Mouse (Mus musculus) kidney, embryonic 14.5 days (tissue): Measurements from ENCODE around the gene Ryr3. TPM values are rescaled to one million over a fixed set of nuclear protein-coding genes. Genes with fewer than 3 reads are reported as not detected.

Experiments used
- ATAC-seq: fragments of 200-750 bp; cut with Nextera tagmentation; 2 replicates; pipeline ENCODE4 v1.8.0; 2017; ENCODE audit warnings: moderate number of reproducible peaks, mild to moderate bottlenecking, moderate TSS enrichment, moderate library complexity; ENCODE audit not compliant: low FRiP score, low TSS enrichment
- H3K27ac ChIP-seq: fragments of 300-500 bp; sonication (generic); 2 replicates; pipeline ENCODE4 v1.5.1; 2014; ENCODE audit warnings: low read depth, mild to moderate bottlenecking, low read length, moderate library complexity, mixed read lengths
- H3K27me3 ChIP-seq: fragments of 300-500 bp; sonication (generic); 2 replicates; pipeline ENCODE4 v1.6.1; 2014; ENCODE audit warnings: mild to moderate bottlenecking, low read length; ENCODE audit not compliant: control insufficient read depth, insufficient read depth
- H3K36me3 ChIP-seq: fragments of 300-500 bp; sonication (generic); 2 replicates; pipeline ENCODE4 v1.6.1; 2014; ENCODE audit warnings: low read length, mixed read lengths; ENCODE audit not compliant: control insufficient read depth, insufficient read depth
- H3K4me1 ChIP-seq: fragments of 300-500 bp; sonication (generic); 2 replicates; pipeline ENCODE4 v1.6.1; 2014; ENCODE audit warnings: low read length, mixed read lengths; ENCODE audit not compliant: control insufficient read depth, insufficient read depth
- H3K4me2 ChIP-seq: fragments of 300-500 bp; sonication (generic); replicated peaks from 2 replicates; pipeline ENCODE4 v1.6.1; 2014; ENCODE audit warnings: low read depth, mild to moderate bottlenecking, low read length
- H3K4me3 ChIP-seq: fragments of 300-500 bp; sonication (generic); 2 replicates; pipeline ENCODE4 v1.5.1; 2014; ENCODE audit warnings: mild to moderate bottlenecking, low read length
- H3K9ac ChIP-seq: fragments of 300-500 bp; sonication (generic); 2 replicates; pipeline ENCODE4 v1.6.1; 2014; ENCODE audit warnings: low read depth, mild to moderate bottlenecking, low read length, moderate library complexity
- H3K9me3 ChIP-seq: fragments of 300-500 bp; sonication (generic); 2 replicates; pipeline ENCODE4 v1.6.1; 2016; ENCODE audit warnings: low read length; ENCODE audit not compliant: control insufficient read depth
- WGBS: fragments of 180-500 bp; shearing (Covaris S2); extraction: QIAGEN DNeasy Blood & Tissue Kit; methylation state at CpG from one replicate; pipeline ENCODE4 v1.1.7; 2014; 5-methylcytosine and 5-hydroxymethylcytosine counted together
- polyA plus RNA-seq: library from polyadenylated mRNA; unstranded; fragments of >200 nt; fragmentation: Nextera tagmentation; extraction: Ambion mirVana; gene quantifications from 2 replicates; pipeline ENCODE4 v1.2.1, GENCODE M21; 2014

The Ryr3 gene
- polyA plus RNA-seq, 1 experiment from 2014 or later = 1.0 TPM

- H3K27me3 ChIP-seq = no peaks in the 10 kb centered on the region
- no peaks in the 10 kb centered on the region for H3K36me3 ChIP-seq
- no peaks in the 10 kb centered on the region for H3K4me1 ChIP-seq
- no peak overlapping the region for H3K4me3 ChIP-seq
- ATAC-seq = no peak
- H3K27ac ChIP-seq = no peak overlapping the region
- WGBS = 32% methylated on average over 4 of the region's 4 CpGs
- H3K9ac ChIP-seq = no peak overlapping the region
- H3K9me3 ChIP-seq = no peaks in the 10 kb centered on the region
- no peak overlapping the region for H3K4me2 ChIP-seq
These were observed 371.0 kb downstream of the Ryr3 start for GRCm38 (mm10) chr2:112845583-112846512.

DNA sequence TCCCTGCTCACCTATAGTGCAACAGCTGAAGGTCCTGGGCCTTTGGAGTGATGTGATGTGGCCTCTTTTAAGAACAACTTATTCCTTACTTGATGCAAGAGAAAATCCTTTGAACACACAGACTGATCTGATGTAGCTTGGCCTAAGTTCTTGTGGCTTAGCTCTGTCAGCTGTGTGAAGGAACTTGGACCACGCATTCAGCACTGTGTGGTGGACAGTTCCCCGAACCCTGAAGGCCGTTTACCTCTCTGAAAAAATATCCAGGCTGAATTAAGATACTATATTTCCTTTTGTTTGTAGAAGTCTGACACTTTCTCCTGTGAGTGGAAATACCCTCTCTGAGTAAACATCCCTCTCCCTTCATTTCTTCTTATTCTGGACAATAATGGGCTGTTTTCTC lies 374.0 kb downstream of the Ryr3 start:
- WGBS = 19% methylated on average over 3 of the region's 3 CpGs
- H3K36me3 ChIP-seq = no peaks in the 10 kb centered on the region

DNA sequence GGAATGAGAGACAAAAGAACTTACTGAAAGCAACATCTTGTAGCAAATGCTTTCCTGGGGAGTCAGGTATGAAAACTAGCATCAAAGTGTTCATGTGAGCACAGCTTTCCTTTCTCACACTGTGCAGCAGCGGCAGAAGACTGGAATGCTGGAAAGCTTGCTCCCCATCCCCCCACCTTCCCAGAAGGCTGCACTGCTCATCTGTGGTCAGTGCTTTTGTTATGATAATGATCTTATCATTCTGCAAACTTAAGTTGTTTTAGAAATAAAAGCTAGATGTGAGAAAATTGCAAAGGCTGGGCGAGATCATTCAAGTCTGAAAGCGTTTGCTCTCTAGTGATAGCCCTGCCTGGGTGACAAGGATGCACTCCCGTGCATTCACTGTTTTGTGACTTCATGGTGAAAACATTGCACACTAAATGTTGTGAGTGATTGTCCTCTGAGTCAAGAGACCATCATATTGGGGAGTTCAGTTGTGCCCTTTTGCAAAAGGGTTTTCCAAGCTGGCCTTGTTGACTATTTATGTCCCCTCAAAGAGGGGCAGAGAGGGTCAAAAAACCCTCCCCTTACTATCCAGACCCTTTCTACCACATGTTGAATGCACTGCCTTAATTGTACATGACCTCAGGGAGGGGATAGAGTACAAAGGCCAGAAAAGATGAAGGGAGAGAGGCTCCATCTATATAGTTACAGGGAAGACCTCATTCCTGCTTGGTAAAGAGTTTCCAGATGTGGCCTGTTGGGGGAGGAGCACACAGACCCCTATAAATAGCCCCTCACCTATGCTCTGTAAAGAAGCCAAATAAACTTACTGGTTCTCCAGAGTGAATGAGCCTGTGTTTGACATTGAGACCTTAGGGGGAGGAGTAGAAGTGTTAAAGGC lies 385.2 kb downstream of the Ryr3 start:
- Histone ChIP-seq H3K9ac (no peak overlapping the region), H3K4me1 (no peaks in the 10 kb centered on the region), H3K27me3 (no peaks in the 10 kb centered on the region), H3K4me2 (no peak overlapping the region), H3K27ac (no peak overlapping the region), H3K9me3 (no peaks in the 10 kb centered on the region), H3K36me3 (no peaks in the 10 kb centered on the region), H3K4me3 (no peak overlapping the region)
- WGBS = 48% methylated on average over 4 of the region's 4 CpGs
- ATAC-seq = no peak

More for the DNA sequence above, 374.0 kb downstream of the Ryr3 start:
- Histone ChIP-seq H3K4me3 (no peak overlapping the region), H3K27me3 (no peaks in the 10 kb centered on the region), H3K27ac (no peak overlapping the region), H3K9ac (no peak overlapping the region), H3K4me1 (no peaks in the 10 kb centered on the region), H3K9me3 (no peaks in the 10 kb centered on the region), H3K4me2 (no peak overlapping the region)
- ATAC-seq = no peak

- no peak for ATAC-seq
- H3K27ac ChIP-seq = no peak overlapping the region
- H3K4me1 ChIP-seq = no peaks in the 10 kb centered on the region
- H3K36me3 ChIP-seq = no peaks in the 10 kb centered on the region
- H3K27me3 ChIP-seq = no peaks in the 10 kb centered on the region
- H3K9me3 ChIP-seq = no peaks in the 10 kb centered on the region
- H3K4me3 ChIP-seq = no peak overlapping the region
- 23% methylated on average over 4 of the region's 4 CpGs for WGBS
- no peak overlapping the region for H3K9ac ChIP-seq
- no peak overlapping the region for H3K4me2 ChIP-seq
These were observed 390.3 kb downstream of the Ryr3 start for GRCm38 (mm10) chr2:112826571-112826970.

- no peaks in the 10 kb centered on the region for H3K27me3 ChIP-seq
- no peaks in the 10 kb centered on the region for H3K9me3 ChIP-seq
- H3K9ac ChIP-seq = no peak overlapping the region
- no peak overlapping the region for H3K27ac ChIP-seq
- H3K36me3 ChIP-seq = no peaks in the 10 kb centered on the region
- WGBS = 39% methylated on average over 3 of the region's 3 CpGs
- H3K4me1 ChIP-seq = no peaks in the 10 kb centered on the region
- no peak for ATAC-seq
- H3K4me3 ChIP-seq = no peak overlapping the region
- H3K4me2 ChIP-seq = no peak overlapping the region
These were observed 394.2 kb downstream of the Ryr3 start for GRCm38 (mm10) chr2:112822721-112823120.

GRCm38 (mm10) chr2:112819059-112819458 lies 397.8 kb downstream of the Ryr3 start:
- H3K4me2 ChIP-seq = no peak overlapping the region
- no peaks in the 10 kb centered on the region for H3K36me3 ChIP-seq
- no peaks in the 10 kb centered on the region for H3K27me3 ChIP-seq
- ATAC-seq = no peak
- H3K4me1 ChIP-seq = no peaks in the 10 kb centered on the region
- no peaks in the 10 kb centered on the region for H3K9me3 ChIP-seq
- no peak overlapping the region for H3K27ac ChIP-seq
- H3K4me3 ChIP-seq = no peak overlapping the region
- no peak overlapping the region for H3K9ac ChIP-seq
- WGBS = 50% methylated on average over 2 of the region's 2 CpGs

DNA sequence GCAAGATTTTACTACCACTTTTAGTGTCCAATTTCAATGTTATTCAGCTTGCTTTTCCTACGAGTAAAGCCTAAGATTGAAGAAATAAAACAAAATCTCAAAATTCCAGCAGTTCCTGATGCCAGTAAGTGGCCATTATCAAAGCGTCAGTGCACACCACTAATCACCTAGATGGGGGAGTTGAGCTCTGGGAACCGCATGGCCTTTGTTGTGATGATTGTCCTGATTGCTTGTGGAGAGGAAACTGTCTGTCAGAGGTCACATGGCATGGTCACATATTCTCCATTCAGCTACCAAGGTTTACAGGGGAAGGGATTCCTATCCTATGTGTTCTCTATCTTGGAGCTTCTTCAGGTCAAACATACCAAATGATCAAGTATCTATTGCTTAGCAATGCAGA lies 399.9 kb downstream of the Ryr3 start:
- no peaks in the 10 kb centered on the region for H3K9me3 ChIP-seq
- H3K27ac ChIP-seq = no peak overlapping the region
- H3K27me3 ChIP-seq = no peaks in the 10 kb centered on the region
- H3K4me2 ChIP-seq = no peak overlapping the region
- H3K36me3 ChIP-seq = no peaks in the 10 kb centered on the region
- H3K9ac ChIP-seq = no peak overlapping the region
- no peak overlapping the region for H3K4me3 ChIP-seq
- ATAC-seq = no peak
- H3K4me1 ChIP-seq = no peaks in the 10 kb centered on the region
- WGBS = 10% methylated on average over 3 of the region's 3 CpGs

- Histone ChIP-seq H3K27me3 (no peaks in the 10 kb centered on the region), H3K36me3 (no peaks in the 10 kb centered on the region), H3K4me1 (no peaks in the 10 kb centered on the region), H3K4me3 (no peak overlapping the region), H3K9me3 (no peaks in the 10 kb centered on the region), H3K27ac (no peak overlapping the region), H3K4me2 (no peak overlapping the region), H3K9ac (no peak overlapping the region)
- 89% methylated on average over 3 of the region's 3 CpGs for whole genome bisulfite sequencing
- no peak for ATAC-seq
These were observed 400.9 kb downstream of the Ryr3 start for GRCm38 (mm10) chr2:112815960-112816359.
